Mouse (Mus musculus) brain, embryonic 14.5 days (tissue): ENCODE measurements around the gene Map3k10.

ENCODE experiments used
- CTCF ChIP-seq: fragments of 200-500 bp; IDR thresholded peaks from 2 replicates; pipeline ENCODE4 v1.5.1; 2012; ENCODE audit warnings: inconsistent platforms, mild to moderate bottlenecking, moderate library complexity, borderline replicate concordance; ENCODE audit not compliant: insufficient read depth, insufficient read length; ENCODE audit errors: extremely low read depth
- POLR2A ChIP-seq: fragments of 200-500 bp; IDR thresholded peaks from 2 replicates; pipeline ENCODE4 v1.6.1; 2012; ENCODE audit warnings: mild to moderate bottlenecking, inconsistent platforms, borderline replicate concordance; ENCODE audit not compliant: poor library complexity, insufficient read depth, insufficient read length, severe bottlenecking; ENCODE audit errors: extremely low read depth

DNA sequence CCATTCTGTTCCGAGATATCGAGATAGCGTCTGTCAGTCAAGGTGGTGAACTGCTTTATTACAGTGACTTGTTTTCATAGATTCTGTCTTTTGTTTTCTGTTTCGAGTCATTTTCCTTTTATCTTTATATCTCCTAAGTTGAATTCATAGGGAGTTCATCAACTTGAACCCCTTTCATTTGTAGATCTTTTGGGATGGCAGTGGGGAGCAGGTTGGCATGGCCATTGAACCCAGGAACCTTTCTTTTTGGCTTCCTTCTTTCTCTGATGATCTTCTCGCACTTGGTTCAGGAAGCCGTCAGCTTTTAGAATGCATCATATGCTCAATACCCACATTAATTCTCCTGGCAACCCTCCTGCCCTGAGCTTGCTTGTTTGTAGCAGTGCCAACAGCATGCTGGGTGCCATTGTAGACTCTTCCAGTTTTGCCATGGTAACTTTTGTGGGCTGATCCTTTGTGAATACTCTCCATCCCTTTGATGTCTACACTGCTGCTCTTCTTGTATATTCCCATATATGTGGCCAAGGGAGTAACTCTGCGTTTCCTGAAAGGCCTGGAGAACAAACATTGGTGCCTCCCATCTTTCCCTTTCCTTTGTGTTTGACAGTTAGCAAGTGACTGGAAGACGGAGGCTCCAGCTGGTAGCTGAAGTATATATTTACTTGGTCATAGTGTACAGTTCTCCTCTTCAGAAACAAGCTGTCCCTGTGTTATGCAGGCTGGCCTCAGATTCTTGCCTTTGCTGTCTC lies 60.5 kb downstream of the Map3k10 start:
- TF ChIP-seq CTCF (no peak), POLR2A (no peak)
